ENCODE assay signal across 22 mouse cellular contexts in genomic region chr5:66027206-66027605, GRCm38 (mm10). TPM values are rescaled to one million over a fixed set of nuclear protein-coding genes. Genes with fewer than 3 reads are reported as not detected.
"Had no signal": no experiment of that assay in that cellular context is flagged by ENCODE, and none has a peak within 500 bp of the region (broad histone marks: within the 10 kb centered on the region; RNA-seq: fewer than 3 reads in every experiment).

No protein-coding gene starts in this region.

- H3K4me1 ChIP-seq: midbrain, embryonic 10.5 days; midbrain, embryonic 12.5 days; neural tube, embryonic 13.5 days; neural tube, embryonic 15.5 days had no signal

- H3K36me3 ChIP-seq: midbrain, embryonic 10.5 days; midbrain, embryonic 12.5 days; neural tube, embryonic 13.5 days; neural tube, embryonic 15.5 days had no signal

- DNase-seq: lung, adult 18-20 months; lung, embryonic 14.5 days; lung, postnatal 10 days; lung, postnatal 4 days; midbrain, embryonic 14.5 days; retina, postnatal 1 day; right cerebral cortex, adult 18-20 months; right cerebral cortex, postnatal 14 days; right cerebral cortex, postnatal 4 days; spleen, adult 18-20 months; thymus, adult 18-20 months; thymus, postnatal 25 days; thymus, postnatal 4 days had no signal

- H3K9me3 ChIP-seq: neural tube, embryonic 13.5 days; neural tube, embryonic 15.5 days had no signal

- H3K27ac ChIP-seq: liver, embryonic 14.5 days; midbrain, embryonic 10.5 days; midbrain, embryonic 12.5 days; neural tube, embryonic 13.5 days; neural tube, embryonic 15.5 days had no signal

- H3K27me3 ChIP-seq: midbrain, embryonic 12.5 days; neural tube, embryonic 13.5 days; neural tube, embryonic 15.5 days had no signal

- H3K9ac ChIP-seq: liver, embryonic 14.5 days; lung, embryonic 14.5 days; midbrain, embryonic 12.5 days; neural tube, embryonic 13.5 days; neural tube, embryonic 15.5 days had no signal

- H3K4me3 ChIP-seq: midbrain, embryonic 10.5 days; midbrain, embryonic 12.5 days; myocyte; neural tube, embryonic 13.5 days; neural tube, embryonic 15.5 days had no signal

RNA-seq across cellular contexts. Expression of gene 9130230L23Rik, which starts 23.1 kb away (rescaled TPM):
- total RNA-seq: megakaryocyte-erythroid progenitor cell, adult 5-6 weeks had no signal
- polyA plus RNA-seq: midbrain, embryonic 10.5 days; midbrain, embryonic 12.5 days; midbrain, embryonic 14.5 days; midbrain, embryonic 16.5 days; neural tube, embryonic 11.5 days; neural tube, embryonic 15.5 days had no signal
